Comparison of ENCODE assay signal across 8 mouse cellular contexts in the genomic region with DNA sequence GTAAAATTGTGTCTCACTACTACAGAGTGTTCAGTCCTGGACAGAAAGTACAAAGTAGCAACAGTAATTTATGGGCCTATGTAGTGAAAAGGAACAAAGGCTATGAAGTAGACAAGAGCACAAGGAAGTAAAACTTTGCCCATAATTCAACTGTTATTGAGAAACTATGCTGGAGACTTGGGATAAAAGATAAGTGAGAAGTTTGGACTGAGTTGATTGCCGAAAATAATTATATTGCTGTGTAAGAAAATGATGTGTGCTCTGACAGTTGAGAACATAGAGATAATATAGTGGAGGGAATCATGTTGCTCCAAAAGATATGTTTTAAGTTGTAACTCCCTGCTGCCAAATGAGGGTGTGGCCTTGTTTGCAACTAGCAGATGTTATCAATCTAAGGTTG. TPM values are rescaled to one million over a fixed set of nuclear protein-coding genes. Genes with fewer than 3 reads are reported as not detected.
A peak's percentile ranks its signal among the peaks of the same experiment; 100 is the strongest.
DNase-seq lines count a peak whose midpoint lies in the region; ATAC-seq and TF ChIP-seq lines count a peak whose summit lies in the region.

No protein-coding gene starts in this region.

- peak; percentile 25 for DNase-seq in lung, embryonic 14.5 days
- no peak for DNase-seq in lung, postnatal 4 days
- no peak for DNase-seq in spleen, adult 12 weeks (ENCODE audit: low spot score)
- no peak for DNase-seq in cerebellum, adult 9-11 months
- no peak for DNase-seq in gastrocnemius, adult 18-20 months (ENCODE audit: low spot score)

- no peak for TF ChIP-seq POLR2A in small intestine, adult 2 months (IDR thresholded peaks at IDR 0.05; ENCODE audit: low read depth, low read length)

- no peaks in the 10 kb centered on the region for H3K27me3 ChIP-seq in lung, embryonic 14.5 days (ENCODE audit: insufficient read depth, low read length)
- H3K27me3 ChIP-seq in embryonic facial prominence, embryonic 13.5 days: no peaks in the 10 kb centered on the region
- no peaks in the 10 kb centered on the region for H3K27me3 ChIP-seq in limb, embryonic 13.5 days
- H3K27me3 ChIP-seq in small intestine, adult 2 months (ENCODE audit: control insufficient read depth, insufficient read depth, low read length): no peaks in the 10 kb centered on the region

- H3K4me3 ChIP-seq in lung, embryonic 14.5 days (ENCODE audit: low read depth, low read length): peak overlapping the region; percentile 89
- H3K4me3 ChIP-seq in embryonic facial prominence, embryonic 13.5 days: peak overlapping the region; percentile 88
- H3K4me3 ChIP-seq in limb, embryonic 13.5 days: peak overlapping the region; percentile 86
- H3K4me3 ChIP-seq in small intestine, adult 2 months (ENCODE audit: low read depth, low read length): peak overlapping the region; percentile 39; the same call in 1 of the 2 replicates

- ATAC-seq in lung, embryonic 14.5 days (ENCODE audit: insufficient read depth): no peak
- no peak for ATAC-seq in embryonic facial prominence, embryonic 13.5 days (ENCODE audit: insufficient number of reproducible peaks, insufficient read depth, low FRiP score, low TSS enrichment, low read depth)
- no peak for ATAC-seq in limb, embryonic 13.5 days (ENCODE audit: low FRiP score, low read depth)

- 38% methylated on average over 1 of the region's 1 CpGs for WGBS in lung, embryonic 14.5 days
- WGBS in embryonic facial prominence, embryonic 13.5 days: 63% methylated on average over 1 of the region's 1 CpGs
- 75% methylated on average over 1 of the region's 1 CpGs for WGBS in limb, embryonic 13.5 days
- WGBS in small intestine, adult 2 months: 24% methylated on average over 1 of the region's 1 CpGs

- no peak for TF ChIP-seq CTCF in lung, embryonic 14.5 days (IDR thresholded peaks at IDR 0.05; ENCODE audit: low read depth)
- TF ChIP-seq CTCF in small intestine, adult 2 months (IDR thresholded peaks at IDR 0.05; ENCODE audit: extremely low read depth, insufficient read length, insufficient replicate concordance, low read depth, low read length): no peak

- H3K27ac ChIP-seq in lung, embryonic 14.5 days (ENCODE audit: low read depth): peak overlapping the region; percentile 94; the same call in 1 of the 2 replicates
- peak overlapping the region; percentile 96 for H3K27ac ChIP-seq in embryonic facial prominence, embryonic 13.5 days
- peak overlapping the region; percentile 95; the same call in 1 of the 2 replicates for H3K27ac ChIP-seq in limb, embryonic 13.5 days
- peak overlapping the region; percentile 91 for H3K27ac ChIP-seq in small intestine, adult 2 months (ENCODE audit: insufficient read depth, low read depth, low read length)

- H3K9ac ChIP-seq in lung, embryonic 14.5 days: peak overlapping the region; percentile 95; the same call in 1 of the 2 replicates
- H3K9ac ChIP-seq in embryonic facial prominence, embryonic 13.5 days: peak overlapping the region; percentile 95
- 0 out of 2 replicates have a peak overlapping the region, but pooled peaks have one; percentile 91 for H3K9ac ChIP-seq in limb, embryonic 13.5 days

- no peaks in the 10 kb centered on the region for H3K9me3 ChIP-seq in lung, embryonic 14.5 days (ENCODE audit: low read depth, low read length)
- H3K9me3 ChIP-seq in embryonic facial prominence, embryonic 13.5 days: no peaks in the 10 kb centered on the region
- H3K9me3 ChIP-seq in limb, embryonic 13.5 days: no peaks in the 10 kb centered on the region

- H3K4me1 ChIP-seq in lung, embryonic 14.5 days (ENCODE audit: insufficient read depth): peaks cover 7% of the 10 kb centered on the region
- H3K4me1 ChIP-seq in embryonic facial prominence, embryonic 13.5 days: peaks cover 32% of the 10 kb centered on the region
- peaks cover 28% of the 10 kb centered on the region for H3K4me1 ChIP-seq in limb, embryonic 13.5 days
- H3K4me1 ChIP-seq in small intestine, adult 2 months (ENCODE audit: control insufficient read depth, insufficient read depth, insufficient read length, low read length): peaks cover 11% of the 10 kb centered on the region; the same call in 1 of the 2 replicates

- H3K36me3 ChIP-seq in lung, embryonic 14.5 days (ENCODE audit: insufficient read depth): no peaks in the 10 kb centered on the region
- H3K36me3 ChIP-seq in embryonic facial prominence, embryonic 13.5 days: no peaks in the 10 kb centered on the region
- H3K36me3 ChIP-seq in limb, embryonic 13.5 days: no peaks in the 10 kb centered on the region
- peaks cover 4% of the 10 kb centered on the region; the same call in 1 of the 2 replicates for H3K36me3 ChIP-seq in small intestine, adult 2 months (ENCODE audit: control insufficient read depth, insufficient read depth, low read length)

- peak overlapping the region; percentile 61 for H3K4me2 ChIP-seq in lung, embryonic 14.5 days
- H3K4me2 ChIP-seq in embryonic facial prominence, embryonic 13.5 days: peak overlapping the region; percentile 64
- H3K4me2 ChIP-seq in limb, embryonic 13.5 days (replicated peaks): peak overlapping the region; percentile 69

RNA-seq across cellular contexts. Expression of gene Leprot, which starts 1.2 kb away (rescaled TPM):
- polyA plus RNA-seq in lung, embryonic 14.5 days (2014; fragmentation: Nextera tagmentation; extraction: Ambion mirVana): 87.9 and 88.4 TPM in 2 replicates
- 93.7 and 94.0 TPM in 2 replicates for polyA plus RNA-seq in embryonic facial prominence, embryonic 13.5 days (2015; fragmentation: Nextera tagmentation; extraction: Ambion mirVana)
- polyA plus RNA-seq in limb, embryonic 13.5 days (2015; fragmentation: Nextera tagmentation; extraction: Ambion mirVana): 92.3 and 96.3 TPM in 2 replicates
- 17.2 and 32.1 TPM in 2 replicates for polyA plus RNA-seq in small intestine, adult 2 months (2012; rRNA removed)
- total RNA-seq in gastrocnemius, adult 18-20 months (2021): 10 to 100 TPM in 1 of 2 experiments, 1 to 10 TPM in 1; 7.4 to 10.4 TPM

Comparison
In these comparisons a context has a peak if more than half of its experiments do, and no peak if none do; other contexts are left out.
1. H3K4me3 ChIP-seq: peak in every context shown above with its lines; median percentile 89 in lung, embryonic 14.5 days; 88 in embryonic facial prominence, embryonic 13.5 days; 86 in limb, embryonic 13.5 days; 39 in small intestine, adult 2 months.